Mouse (Mus musculus) brain, embryonic 14.5 days (tissue): ENCODE measurements around the gene Fbxo48.

Experiments used
- CTCF ChIP-seq: fragments of 200-500 bp; IDR thresholded peaks from 2 replicates; pipeline ENCODE4 v1.5.1; 2012; ENCODE audit warnings: inconsistent platforms, mild to moderate bottlenecking, moderate library complexity, borderline replicate concordance; ENCODE audit not compliant: insufficient read depth, insufficient read length; ENCODE audit errors: extremely low read depth
- POLR2A ChIP-seq: fragments of 200-500 bp; IDR thresholded peaks from 2 replicates; pipeline ENCODE4 v1.6.1; 2012; ENCODE audit warnings: mild to moderate bottlenecking, inconsistent platforms, borderline replicate concordance; ENCODE audit not compliant: poor library complexity, insufficient read depth, insufficient read length, severe bottlenecking; ENCODE audit errors: extremely low read depth

GRCm38 (mm10) chr11:16972027-16972426 is 20.9 kb downstream of the Fbxo48 start:
- TF ChIP-seq CTCF (no peak), POLR2A (no peak)
